Mouse (Mus musculus): ENCODE data around the gene Sipa1l1. TPM values are rescaled to one million over a fixed set of nuclear protein-coding genes. Genes with fewer than 3 reads are reported as not detected.

Gene Sipa1l1
- polyA plus RNA-seq, 1 experiment: 38.0 TPM

- H3K4me3 ChIP-seq (ENCODE audit: insufficient read depth, low read length): no peak overlapping the region
- H3K27ac ChIP-seq (ENCODE audit: insufficient read depth, low read length): no peak overlapping the region
- TF ChIP-seq POLR2A (IDR thresholded peaks at IDR 0.05; ENCODE audit: low read depth, low read length) (no peak), CTCF (IDR thresholded peaks at IDR 0.05; ENCODE audit: borderline replicate concordance, insufficient read depth, low read length) (no peak)
- H3K4me1 ChIP-seq (ENCODE audit: control insufficient read depth, insufficient read depth, low read length): peaks cover 7% of the 10 kb centered on the region
Measured at GRCm38 (mm10) chr12:82321855-82322254, 152.7 kb downstream of the Sipa1l1 start.

GRCm38 (mm10) chr12:82322759-82323451 lies 153.8 kb downstream of the Sipa1l1 start:
- TF ChIP-seq POLR2A (IDR thresholded peaks at IDR 0.05; ENCODE audit: low read depth, low read length) (no peak), CTCF (IDR thresholded peaks at IDR 0.05; ENCODE audit: borderline replicate concordance, insufficient read depth, low read length) (no peak)
- Histone ChIP-seq H3K4me1 (ENCODE audit: control insufficient read depth, insufficient read depth, low read length) (peaks cover 7% of the 10 kb centered on the region), H3K4me3 (ENCODE audit: insufficient read depth, low read length) (no peak overlapping the region), H3K27ac (ENCODE audit: insufficient read depth, low read length) (peak overlapping the region; percentile 41)

DNA sequence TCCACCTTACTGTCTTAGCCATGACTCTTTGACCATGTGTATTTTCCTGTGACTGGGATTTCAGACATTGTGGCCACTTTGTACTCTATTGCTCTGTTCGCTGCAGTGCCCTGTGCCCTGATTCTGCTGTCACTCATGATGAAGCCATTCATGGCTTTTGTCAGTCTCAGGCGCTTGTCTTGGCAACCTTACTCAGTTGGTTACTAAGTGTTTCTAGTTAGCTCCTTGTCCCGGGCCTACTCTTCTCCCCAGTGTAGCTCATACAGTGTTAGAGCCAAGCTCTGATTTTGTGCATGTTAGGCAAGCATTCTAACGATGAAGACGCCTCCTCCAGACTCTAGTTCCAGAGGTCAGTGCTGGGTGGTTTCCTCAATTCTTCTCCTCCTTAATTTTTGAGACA lies 155.5 kb downstream of the Sipa1l1 start:
- Histone ChIP-seq H3K27ac (ENCODE audit: insufficient read depth, low read length) (no peak overlapping the region), H3K4me1 (ENCODE audit: control insufficient read depth, insufficient read depth, low read length) (peaks cover 7% of the 10 kb centered on the region), H3K4me3 (ENCODE audit: insufficient read depth, low read length) (no peak overlapping the region)
- no peak for TF ChIP-seq CTCF (IDR thresholded peaks at IDR 0.05; ENCODE audit: borderline replicate concordance, insufficient read depth, low read length)
- TF ChIP-seq POLR2A (IDR thresholded peaks at IDR 0.05; ENCODE audit: low read depth, low read length): no peak

DNA sequence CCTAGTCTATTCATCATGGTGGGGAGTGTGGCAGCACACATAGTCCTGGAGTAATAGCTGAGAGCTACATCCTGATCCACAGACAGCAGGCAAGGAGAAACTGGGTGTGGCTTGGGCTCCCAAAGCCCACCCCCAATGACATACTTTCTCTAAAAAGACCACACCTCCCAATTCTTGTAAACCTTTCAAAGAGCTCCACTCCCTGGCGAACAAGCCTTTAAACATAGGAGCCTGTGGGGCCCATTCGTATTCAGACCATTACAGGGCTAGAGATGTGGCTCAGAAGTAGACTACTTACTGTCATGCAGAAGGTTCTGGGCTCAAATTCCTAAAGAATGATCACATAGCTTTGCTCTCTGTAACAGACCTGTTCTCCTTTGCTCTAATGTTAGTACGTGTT lies 156.4 kb downstream of the Sipa1l1 start:
- no peak overlapping the region for H3K27ac ChIP-seq (ENCODE audit: insufficient read depth, low read length)

DNA sequence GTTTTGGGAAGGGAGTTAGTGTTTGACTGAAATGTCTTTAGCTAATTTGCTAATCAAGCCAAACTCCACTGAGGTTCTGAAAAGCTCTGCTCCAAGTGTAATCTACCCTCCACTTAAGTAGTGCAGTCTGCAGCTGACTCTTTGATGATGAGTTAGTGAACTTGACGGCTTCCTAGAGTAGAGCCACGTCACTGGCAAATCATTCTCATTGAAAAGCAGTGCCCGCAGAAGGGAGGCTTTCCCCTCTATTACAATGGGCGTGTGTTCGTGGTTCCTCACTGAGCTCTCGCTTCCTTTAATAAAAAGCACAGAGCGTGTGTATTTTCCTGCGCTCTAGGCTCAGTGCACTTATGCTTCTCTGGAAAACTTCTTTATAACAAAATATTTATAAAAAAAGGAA lies 157.3 kb downstream of the Sipa1l1 start:
- Histone ChIP-seq H3K27ac (ENCODE audit: insufficient read depth, low read length) (no peak overlapping the region), H3K4me3 (ENCODE audit: insufficient read depth, low read length) (no peak overlapping the region), H3K4me1 (ENCODE audit: control insufficient read depth, insufficient read depth, low read length) (peaks cover 5% of the 10 kb centered on the region)
- no peak for TF ChIP-seq POLR2A (IDR thresholded peaks at IDR 0.05; ENCODE audit: low read depth, low read length)
- no peak for TF ChIP-seq CTCF (IDR thresholded peaks at IDR 0.05; ENCODE audit: borderline replicate concordance, insufficient read depth, low read length)

More for the DNA sequence above, 156.4 kb downstream of the Sipa1l1 start:
- Histone ChIP-seq H3K4me1 (ENCODE audit: control insufficient read depth, insufficient read depth, low read length) (peaks cover 5% of the 10 kb centered on the region), H3K4me3 (ENCODE audit: insufficient read depth, low read length) (no peak overlapping the region)
- no peak for TF ChIP-seq POLR2A (IDR thresholded peaks at IDR 0.05; ENCODE audit: low read depth, low read length)
- TF ChIP-seq CTCF (IDR thresholded peaks at IDR 0.05; ENCODE audit: borderline replicate concordance, insufficient read depth, low read length): no peak

GRCm38 (mm10) chr12:82328112-82328511 lies 159.0 kb downstream of the Sipa1l1 start:
- Histone ChIP-seq H3K4me3 (ENCODE audit: insufficient read depth, low read length) (no peak overlapping the region), H3K27ac (ENCODE audit: insufficient read depth, low read length) (no peak overlapping the region), H3K4me1 (ENCODE audit: control insufficient read depth, insufficient read depth, low read length) (peaks cover 3% of the 10 kb centered on the region; the same call in 1 of the 2 replicates)
- TF ChIP-seq POLR2A (IDR thresholded peaks at IDR 0.05; ENCODE audit: low read depth, low read length) (no peak), CTCF (IDR thresholded peaks at IDR 0.05; ENCODE audit: borderline replicate concordance, insufficient read depth, low read length) (no peak)

DNA sequence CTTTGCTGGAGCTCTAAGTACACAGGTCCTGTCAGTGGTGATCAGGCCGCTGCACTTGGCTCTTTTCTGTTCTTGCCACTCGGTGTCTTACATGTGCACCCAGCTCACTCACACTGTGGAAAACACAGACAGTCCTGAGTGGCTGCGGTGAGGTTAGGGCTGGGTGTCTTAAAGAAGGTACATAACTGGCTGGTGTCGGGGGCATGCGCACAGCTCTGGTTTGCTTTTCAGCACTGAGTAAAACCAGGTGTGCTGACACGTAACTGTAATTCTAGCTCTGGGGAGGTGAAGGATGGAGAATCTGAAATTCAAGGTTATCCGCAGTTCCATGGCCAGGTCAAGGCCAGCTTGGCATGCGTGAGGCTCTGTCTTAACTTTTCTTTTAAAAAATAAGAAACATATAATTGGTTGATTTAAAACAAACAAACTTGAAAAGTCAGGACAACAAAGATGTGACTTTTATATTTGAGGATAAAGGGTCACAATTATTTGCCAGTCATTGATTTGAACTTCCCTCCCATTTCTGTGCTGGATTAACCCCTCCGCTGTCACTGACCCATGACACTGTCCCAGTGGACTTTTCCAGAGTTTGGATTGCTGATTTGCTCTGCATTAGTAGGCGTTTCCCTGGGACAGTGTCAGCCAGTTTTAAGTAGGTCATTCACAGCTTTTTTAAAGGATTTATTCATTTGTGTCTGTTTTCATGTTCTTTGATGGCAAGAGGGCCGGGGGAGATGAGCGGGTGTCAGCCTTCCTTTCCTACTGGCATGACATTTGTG lies 163.9 kb downstream of the Sipa1l1 start:
- TF ChIP-seq POLR2A (IDR thresholded peaks at IDR 0.05; ENCODE audit: low read depth, low read length): no peak
- no peak for TF ChIP-seq CTCF (IDR thresholded peaks at IDR 0.05; ENCODE audit: borderline replicate concordance, insufficient read depth, low read length)
- Histone ChIP-seq H3K4me3 (ENCODE audit: insufficient read depth, low read length) (no peak overlapping the region), H3K4me1 (ENCODE audit: control insufficient read depth, insufficient read depth, low read length) (peaks cover 3% of the 10 kb centered on the region; the same call in 1 of the 2 replicates), H3K27ac (ENCODE audit: insufficient read depth, low read length) (no peak overlapping the region)

- Histone ChIP-seq H3K4me3 (ENCODE audit: insufficient read depth, low read length) (no peak overlapping the region), H3K27ac (ENCODE audit: insufficient read depth, low read length) (no peak overlapping the region), H3K4me1 (ENCODE audit: control insufficient read depth, insufficient read depth, low read length) (peaks cover 3% of the 10 kb centered on the region; the same call in 1 of the 2 replicates)
- TF ChIP-seq CTCF (IDR thresholded peaks at IDR 0.05; ENCODE audit: borderline replicate concordance, insufficient read depth, low read length) (no peak), POLR2A (IDR thresholded peaks at IDR 0.05; ENCODE audit: low read depth, low read length) (no peak)
Measured at GRCm38 (mm10) chr12:82333999-82334398, 164.9 kb downstream of the Sipa1l1 start.

- Histone ChIP-seq H3K4me1 (ENCODE audit: control insufficient read depth, insufficient read depth, low read length) (peaks cover 5% of the 10 kb centered on the region; the same call in 1 of the 2 replicates), H3K4me3 (ENCODE audit: insufficient read depth, low read length) (no peak overlapping the region), H3K27ac (ENCODE audit: insufficient read depth, low read length) (no peak overlapping the region)
- TF ChIP-seq CTCF (IDR thresholded peaks at IDR 0.05; ENCODE audit: borderline replicate concordance, insufficient read depth, low read length) (no peak), POLR2A (IDR thresholded peaks at IDR 0.05; ENCODE audit: low read depth, low read length) (no peak)
Measured at GRCm38 (mm10) chr12:82334550-82334949, 165.4 kb downstream of the Sipa1l1 start.

DNA sequence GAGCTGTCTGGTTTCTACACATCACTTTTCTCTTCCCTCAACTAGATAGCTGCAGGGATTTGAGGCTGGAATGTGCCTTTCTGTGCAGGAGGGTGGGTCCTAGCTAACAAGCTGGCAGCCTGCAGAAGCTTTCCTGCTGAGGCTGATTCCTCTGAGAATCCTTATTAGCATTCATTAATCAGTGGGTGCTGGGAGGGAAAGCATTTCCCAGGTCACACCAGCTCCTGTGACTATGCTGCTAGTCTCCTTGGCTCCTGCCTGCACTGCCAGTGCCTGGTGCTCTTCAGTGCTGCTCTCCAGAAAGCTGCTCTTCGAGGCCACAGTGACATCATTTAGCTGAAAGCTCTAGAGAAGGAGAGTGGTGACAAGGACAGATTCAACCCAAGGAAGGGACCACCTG lies 166.0 kb downstream of the Sipa1l1 start:
- TF ChIP-seq CTCF (IDR thresholded peaks at IDR 0.05; ENCODE audit: borderline replicate concordance, insufficient read depth, low read length): no peak
- no peak for TF ChIP-seq POLR2A (IDR thresholded peaks at IDR 0.05; ENCODE audit: low read depth, low read length)
- H3K4me1 ChIP-seq (ENCODE audit: control insufficient read depth, insufficient read depth, low read length): peaks cover 5% of the 10 kb centered on the region; the same call in 1 of the 2 replicates
- H3K4me3 ChIP-seq (ENCODE audit: insufficient read depth, low read length): no peak overlapping the region
- H3K27ac ChIP-seq (ENCODE audit: insufficient read depth, low read length): no peak overlapping the region

All from embryonic fibroblast, embryonic 13.5 days (primary cell).